Mouse (Mus musculus): ENCODE data around the gene Lfng. TPM values are rescaled to one million over a fixed set of nuclear protein-coding genes. Genes with fewer than 3 reads are reported as not detected.

Gene Lfng
- total RNA-seq (2021): 1 to 10 TPM; 3.3 to 3.5 TPM
- long read RNA-seq, experiment 1, transcript Lfng-201 (8 exons, 2,305 nt): major isoform, 6 of 7 reads
- long read RNA-seq, experiment 1, partial matches to known transcripts: 0 of 7 reads
- long read RNA-seq, experiment 1, other reads (novel, unspliced or antisense): 1 of 7 reads
- long read RNA-seq, experiment 2, partial matches to known transcripts: 0 of 3 reads
- long read RNA-seq, experiment 2, other reads (novel, unspliced or antisense): 0 of 3 reads

- DNase-seq (ENCODE audit: low spot score): peak; percentile 88
These were observed at the start of gene Lfng for GRCm38 (mm10) chr5:140607001-140607835. Lfng (plus strand) TSS chr5:140607320.

GRCm38 (mm10) chr5:140562601-140563000, 44.5 kb upstream of the Lfng start:
- no peak for DNase-seq (ENCODE audit: low spot score)

- DNase-seq (ENCODE audit: low spot score): no peak
These were observed 42.2 kb upstream of the Lfng start, which contains the start of gene Grifin for GRCm38 (mm10) chr5:140564896-140565295. Grifin (minus strand) TSS chr5:140565071.

- peak; percentile 56 for DNase-seq (ENCODE audit: low spot score)
These were observed 41.7 kb upstream of the Lfng start for GRCm38 (mm10) chr5:140565451-140565850.

GRCm38 (mm10) chr5:140565856-140566255, 41.3 kb upstream of the Lfng start:
- peak; percentile 24 for DNase-seq (ENCODE audit: low spot score)

- no peak for DNase-seq (ENCODE audit: low spot score)
These were observed 40.8 kb upstream of the Lfng start for GRCm38 (mm10) chr5:140566271-140566670.

GRCm38 (mm10) chr5:140567321-140567720, 39.8 kb upstream of the Lfng start:
- peak; percentile 58 for DNase-seq (ENCODE audit: low spot score)

GRCm38 (mm10) chr5:140567751-140568150, 39.4 kb upstream of the Lfng start:
- DNase-seq (ENCODE audit: low spot score): no peak

- DNase-seq (ENCODE audit: low spot score): peak; percentile 65
These were observed 38.7 kb upstream of the Lfng start for GRCm38 (mm10) chr5:140568321-140568970.

- DNase-seq (ENCODE audit: low spot score): no peak
These were observed 38.0 kb upstream of the Lfng start for GRCm38 (mm10) chr5:140569032-140569595.

GRCm38 (mm10) chr5:140570223-140570870, 36.8 kb upstream of the Lfng start:
- DNase-seq (ENCODE audit: low spot score): no peak

- DNase-seq (ENCODE audit: low spot score): no peak
These were observed 35.9 kb upstream of the Lfng start for GRCm38 (mm10) chr5:140571201-140571600.

- peak; percentile 93 for DNase-seq (ENCODE audit: low spot score)
These were observed 35.4 kb upstream of the Lfng start for GRCm38 (mm10) chr5:140571673-140572072.

GRCm38 (mm10) chr5:140572611-140573010, 34.5 kb upstream of the Lfng start:
- DNase-seq (ENCODE audit: low spot score): peak; percentile 77

- peak; percentile 47 for DNase-seq (ENCODE audit: low spot score)
These were observed 31.7 kb upstream of the Lfng start for GRCm38 (mm10) chr5:140575381-140575866.

GRCm38 (mm10) chr5:140579221-140579620, 27.9 kb upstream of the Lfng start:
- no peak for DNase-seq (ENCODE audit: low spot score)

- DNase-seq (ENCODE audit: low spot score): no peak
These were observed 27.3 kb upstream of the Lfng start for GRCm38 (mm10) chr5:140579771-140580170.

GRCm38 (mm10) chr5:140581569-140581968, 25.6 kb upstream of the Lfng start:
- DNase-seq (ENCODE audit: low spot score): no peak

GRCm38 (mm10) chr5:140582995-140583731, 24.0 kb upstream of the Lfng start:
- DNase-seq (ENCODE audit: low spot score): peak; percentile 43

- DNase-seq (ENCODE audit: low spot score): no peak
These were observed 23.3 kb upstream of the Lfng start for GRCm38 (mm10) chr5:140583732-140584368.

Data from gastrocnemius, adult 18-20 months (tissue).